Mouse (Mus musculus) limb, embryonic 12.5 days (tissue): ENCODE data around the gene Pdss2. TPM values are rescaled to one million over a fixed set of nuclear protein-coding genes. Genes with fewer than 3 reads are reported as not detected.

Experiments used
- ATAC-seq: fragments of 200-750 bp; cut with Nextera tagmentation; 2 replicates; pipeline ENCODE4 v1.8.0; 2017; ENCODE audit warnings: low read depth, moderate TSS enrichment; ENCODE audit not compliant: insufficient number of reproducible peaks, insufficient read depth, low FRiP score, low TSS enrichment
- H3K27ac ChIP-seq: fragments of 300-500 bp; sonication (generic); 2 replicates; pipeline ENCODE4 v1.5.1; 2016; ENCODE audit warnings: mild to moderate bottlenecking, moderate library complexity
- H3K27me3 ChIP-seq: fragments of 300-500 bp; sonication (generic); 2 replicates; pipeline ENCODE4 v1.6.1; 2016; ENCODE audit warnings: mild to moderate bottlenecking, moderate library complexity
- H3K36me3 ChIP-seq: fragments of 300-500 bp; sonication (generic); 2 replicates; pipeline ENCODE4 v1.6.1; 2016; ENCODE audit warnings: mild to moderate bottlenecking, moderate library complexity
- H3K4me1 ChIP-seq: fragments of 300-500 bp; sonication (generic); replicated peaks from 2 replicates; pipeline ENCODE4 v1.6.1; 2016
- H3K4me2 ChIP-seq: fragments of 300-500 bp; sonication (generic); 2 replicates; pipeline ENCODE4 v1.6.1; 2016; ENCODE audit warnings: mild to moderate bottlenecking, moderate library complexity
- H3K4me3 ChIP-seq: fragments of 300-500 bp; sonication (generic); replicated peaks from 2 replicates; pipeline ENCODE4 v1.5.1; 2016; ENCODE audit warnings: mild to moderate bottlenecking
- H3K9ac ChIP-seq: fragments of 300-500 bp; sonication (generic); replicated peaks from 2 replicates; pipeline ENCODE4 v1.6.1; 2016; ENCODE audit warnings: mild to moderate bottlenecking, moderate library complexity
- H3K9me3 ChIP-seq: fragments of 300-500 bp; sonication (generic); 2 replicates; pipeline ENCODE4 v1.6.1; 2016; ENCODE audit warnings: mild to moderate bottlenecking, moderate library complexity
- WGBS: fragments of 180-500 bp; shearing (Covaris S2); methylation state at CpG from one replicate; pipeline ENCODE4 v1.1.7; 2016; 5-methylcytosine and 5-hydroxymethylcytosine counted together
- polyA plus RNA-seq: library from polyadenylated mRNA; unstranded; fragments of >200 nt; fragmentation: Nextera tagmentation; extraction: Ambion mirVana; gene quantifications from 2 replicates; pipeline ENCODE4 v1.2.1, GENCODE M21; 2016

Gene Pdss2
- polyA plus RNA-seq, 1 experiment from 2014 or later: 13.7 TPM

DNA sequence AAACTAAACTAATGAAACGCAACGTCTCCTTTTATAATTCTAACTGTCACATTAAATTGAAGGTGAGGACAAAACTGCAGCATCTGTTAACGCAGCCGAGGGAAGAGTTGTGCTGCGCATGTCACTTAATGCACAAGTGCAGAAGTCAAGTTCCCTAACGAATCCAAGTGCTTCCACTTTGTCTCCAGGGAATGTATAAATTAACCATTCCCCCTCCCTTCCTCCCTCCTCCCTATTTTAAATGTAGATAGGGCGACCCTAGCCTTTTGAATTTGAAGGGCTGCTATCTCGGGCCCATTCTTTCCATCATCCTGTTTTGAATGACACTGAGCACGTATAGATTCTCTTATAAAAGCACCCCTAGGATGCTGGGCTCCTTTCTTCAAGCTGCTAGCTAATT is 256.2 kb downstream of the Pdss2 start:
- Histone ChIP-seq H3K36me3 (no peaks in the 10 kb centered on the region), H3K9ac (peak overlapping the region; percentile 98; the same call in 1 of the 2 replicates), H3K27me3 (no peaks in the 10 kb centered on the region), H3K4me1 (peaks cover 30% of the 10 kb centered on the region), H3K4me2 (peak overlapping the region; percentile 78), H3K9me3 (no peaks in the 10 kb centered on the region), H3K27ac (0 out of 2 replicates have a peak overlapping the region, but pooled peaks have one; percentile 99), H3K4me3 (peak overlapping the region; percentile 77)
- ATAC-seq: no peak
- 10% methylated on average over 9 of the region's 9 CpGs for WGBS

DNA sequence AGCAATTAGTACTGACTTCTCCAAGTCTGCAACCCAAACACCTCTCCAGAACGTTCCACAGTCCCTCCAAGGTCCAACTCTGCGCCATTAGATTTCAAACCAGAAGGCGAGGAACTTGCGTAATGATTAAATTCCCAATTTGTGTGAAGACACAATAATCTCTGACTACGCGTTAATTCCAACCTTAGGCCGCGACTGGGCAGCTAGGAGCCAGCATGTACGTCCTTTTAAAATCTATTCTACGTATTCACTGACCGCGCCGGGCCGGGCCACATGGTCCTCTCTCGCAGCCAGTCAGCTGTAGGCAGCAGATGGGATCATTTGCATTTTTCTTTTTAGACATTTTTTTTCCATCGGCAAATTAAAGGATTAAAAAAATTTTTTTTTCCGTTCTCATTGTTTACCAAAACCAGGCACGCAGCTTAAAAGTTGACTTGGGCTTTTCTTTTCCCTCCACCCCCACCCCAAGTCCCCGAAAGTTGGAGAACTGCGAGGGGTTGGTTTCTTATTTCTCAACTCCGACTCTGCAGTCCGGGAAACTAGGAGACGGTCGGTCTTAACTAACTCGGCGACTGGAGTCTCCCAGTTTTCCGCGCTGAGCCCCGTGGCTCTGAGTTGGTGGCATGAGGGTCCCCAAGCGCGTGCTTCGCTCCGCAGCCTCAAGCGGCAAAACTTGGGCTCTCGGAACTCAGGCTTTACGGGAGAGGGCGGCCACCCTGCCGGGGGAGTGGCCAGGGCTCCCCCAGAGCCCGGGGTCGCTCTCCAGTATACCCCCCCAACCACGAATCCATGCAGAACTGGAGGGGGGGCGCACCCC is 256.8 kb downstream of the Pdss2 start:
- 1% methylated on average over 41 of the region's 42 CpGs for WGBS
- peak; percentile 60 for ATAC-seq

DNA sequence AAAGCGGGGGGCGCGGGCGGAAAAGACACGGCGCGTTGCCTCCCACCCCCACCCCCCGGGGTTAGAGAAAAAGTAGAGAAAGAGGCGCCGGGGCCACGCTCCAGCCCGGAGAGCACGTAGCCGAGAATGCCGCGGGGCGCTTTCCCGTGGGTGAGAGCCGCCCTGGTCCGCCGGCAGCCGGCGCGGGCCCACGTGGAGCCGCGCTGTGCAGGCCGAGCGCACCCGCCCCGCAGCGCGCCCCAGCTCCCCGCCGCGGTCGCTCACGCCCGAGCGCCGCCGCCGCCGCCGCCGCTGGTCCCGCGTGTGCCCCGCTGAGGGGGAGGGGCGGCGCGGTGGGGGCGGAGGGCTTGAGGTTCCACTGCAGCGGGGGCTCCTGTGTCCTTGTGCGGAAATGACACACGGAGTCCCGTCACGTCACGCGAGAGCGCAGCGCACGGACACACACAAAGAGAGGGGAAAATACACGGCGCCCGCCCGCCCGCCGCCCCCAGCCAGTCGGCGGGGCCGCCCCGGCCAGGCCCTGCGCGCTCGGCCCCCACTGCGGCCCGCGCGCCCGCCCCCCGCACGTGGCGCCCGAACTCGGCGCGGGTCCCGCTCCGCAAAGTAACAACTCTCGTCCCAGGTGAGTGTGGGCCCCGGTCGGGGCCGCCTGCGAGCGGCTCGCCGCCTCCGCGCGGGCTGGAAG is 257.6 kb downstream of the Pdss2 start, which contains the start of gene Bend3:
Bend3 (plus strand) TSS at position 81 of the 685 bp plus-strand sequence.
- WGBS: under 1% methylated on average over 87 of the region's 101 CpGs
- Histone ChIP-seq H3K4me2 (peak within 1 kb of the TSS; percentile 78), H3K36me3 (no peaks in the 10 kb centered on the region), H3K9ac (peak within 1 kb of the TSS; percentile 98), H3K4me1 (peaks cover 43% of the 10 kb centered on the region), H3K27me3 (no peaks in the 10 kb centered on the region), H3K9me3 (no peaks in the 10 kb centered on the region), H3K4me3 (peak within 1 kb of the TSS; percentile 77), H3K27ac (peak within 1 kb of the TSS; percentile 99)
- ATAC-seq: peak; percentile 61

More for the DNA sequence above, 256.8 kb downstream of the Pdss2 start:
- H3K27me3 ChIP-seq: no peaks in the 10 kb centered on the region
- H3K4me1 ChIP-seq: peaks cover 36% of the 10 kb centered on the region
- peak overlapping the region; percentile 98 for H3K9ac ChIP-seq
- no peaks in the 10 kb centered on the region for H3K36me3 ChIP-seq
- peak overlapping the region; percentile 77 for H3K4me3 ChIP-seq
- H3K27ac ChIP-seq: peak overlapping the region; percentile 99
- peak overlapping the region; percentile 78 for H3K4me2 ChIP-seq
- H3K9me3 ChIP-seq: no peaks in the 10 kb centered on the region

DNA sequence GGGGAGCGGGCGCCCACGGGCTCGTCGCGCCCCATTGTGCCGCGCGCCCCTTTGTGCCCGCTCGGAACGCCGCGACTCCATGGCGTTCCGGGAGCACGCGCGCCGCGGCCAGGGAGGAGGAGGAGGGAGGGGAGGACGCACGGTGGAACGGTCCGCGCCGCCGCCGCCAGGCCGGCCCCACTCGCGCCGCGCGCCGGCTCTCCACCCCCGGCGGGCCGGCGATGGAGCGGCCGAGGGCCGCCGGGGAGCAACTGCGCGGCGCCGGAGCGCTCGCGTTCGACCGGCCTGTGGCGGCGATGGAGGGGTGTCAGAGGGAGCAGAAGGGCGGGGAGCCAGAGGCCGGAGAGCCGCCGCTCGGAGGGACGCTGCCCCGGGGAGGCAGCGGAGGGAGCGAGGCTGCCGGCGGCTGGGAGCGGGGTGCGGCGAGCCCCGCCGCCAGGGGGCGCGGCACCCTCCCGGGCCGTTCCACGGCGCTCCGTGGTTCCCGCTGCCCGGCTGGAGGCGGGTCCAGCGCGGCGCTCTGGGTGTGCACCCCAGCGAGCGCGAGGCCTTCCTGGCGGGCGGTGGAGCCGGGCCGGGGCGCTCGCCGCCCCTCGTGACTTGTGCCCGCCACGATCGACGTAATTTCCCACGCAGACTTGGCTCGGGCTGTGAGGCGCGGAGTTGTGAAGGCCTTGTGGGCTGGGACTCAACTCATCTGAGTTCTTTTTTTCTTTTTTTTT is 258.3 kb downstream of the Pdss2 start:
- Histone ChIP-seq H3K4me1 (peaks cover 43% of the 10 kb centered on the region), H3K9ac (peak overlapping the region; percentile 98), H3K9me3 (no peaks in the 10 kb centered on the region), H3K36me3 (no peaks in the 10 kb centered on the region), H3K4me3 (peak overlapping the region; percentile 77), H3K27me3 (no peaks in the 10 kb centered on the region), H3K4me2 (peak overlapping the region; percentile 78), H3K27ac (peak overlapping the region; percentile 99)
- ATAC-seq: peak; percentile 65
- under 1% methylated on average over 102 of the region's 103 CpGs for WGBS

DNA sequence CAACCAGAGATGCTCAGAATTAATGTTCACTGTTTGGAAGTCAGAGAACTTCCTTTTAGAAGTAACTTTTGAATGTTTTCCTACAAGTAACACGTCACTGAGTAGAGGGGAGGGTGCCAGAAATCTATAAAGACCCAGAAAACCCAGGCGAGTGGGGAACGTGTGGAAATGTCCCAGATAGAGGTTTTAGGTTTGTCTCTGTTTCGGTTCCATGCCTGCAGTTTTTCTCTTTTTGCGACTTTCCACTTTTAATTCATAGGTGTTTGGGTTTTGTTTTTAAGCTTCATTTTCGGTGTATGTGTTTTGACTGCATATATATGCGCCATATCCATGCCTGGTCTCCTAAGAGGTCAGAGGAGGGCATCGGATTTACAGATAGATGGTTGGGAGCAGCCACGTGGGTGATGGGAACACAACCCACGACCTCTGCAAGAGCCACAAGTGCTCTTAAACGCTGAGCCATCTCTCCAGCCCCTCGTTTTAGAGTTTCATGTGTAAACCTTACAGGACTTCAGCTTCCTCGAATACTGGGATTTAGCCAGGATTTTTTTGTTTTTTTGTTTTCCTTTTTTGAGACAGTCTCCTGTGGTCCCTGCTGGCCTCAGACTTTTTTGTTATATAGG is 259.1 kb downstream of the Pdss2 start:
- no peak for ATAC-seq
- peak overlapping the region; percentile 77 for H3K4me3 ChIP-seq
- no peaks in the 10 kb centered on the region for H3K9me3 ChIP-seq
- peak overlapping the region; percentile 99 for H3K27ac ChIP-seq
- H3K27me3 ChIP-seq: no peaks in the 10 kb centered on the region
- peaks cover 43% of the 10 kb centered on the region for H3K4me1 ChIP-seq
- 5% methylated on average over 13 of the region's 13 CpGs for WGBS
- H3K4me2 ChIP-seq: peak overlapping the region; percentile 78
- peak overlapping the region; percentile 98 for H3K9ac ChIP-seq
- no peaks in the 10 kb centered on the region for H3K36me3 ChIP-seq

DNA sequence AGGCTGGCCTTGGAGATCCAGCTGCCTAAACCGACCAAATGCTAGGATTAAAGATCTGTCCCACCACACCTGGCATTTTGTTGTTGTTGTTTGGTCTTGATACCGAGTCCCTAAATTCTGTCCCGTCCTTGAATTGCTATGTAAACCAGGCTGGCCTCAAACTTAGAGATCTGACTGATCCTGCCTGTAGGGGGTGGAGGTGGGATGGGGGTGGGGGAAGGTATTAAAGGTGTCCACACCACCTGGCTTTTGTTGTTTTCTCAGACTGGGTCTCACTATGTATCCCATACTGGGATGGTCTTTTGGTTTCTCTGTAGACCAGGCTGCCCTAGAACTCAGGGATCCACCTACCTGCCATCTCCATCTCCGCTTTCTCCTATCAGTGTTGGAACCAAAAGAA is 259.9 kb downstream of the Pdss2 start:
- peaks cover 43% of the 10 kb centered on the region for H3K4me1 ChIP-seq
- no peak for ATAC-seq
- no peak overlapping the region for H3K27ac ChIP-seq
- WGBS: 28% methylated on average over 4 of the region's 4 CpGs
- no peak overlapping the region; the same call in 1 of the 2 replicates for H3K4me3 ChIP-seq
- no peaks in the 10 kb centered on the region for H3K9me3 ChIP-seq
- no peaks in the 10 kb centered on the region for H3K27me3 ChIP-seq
- H3K36me3 ChIP-seq: no peaks in the 10 kb centered on the region
- H3K9ac ChIP-seq: no peak overlapping the region
- H3K4me2 ChIP-seq: peak overlapping the region; percentile 78

- no peak for ATAC-seq
- Histone ChIP-seq H3K9ac (no peak overlapping the region), H3K4me3 (no peak overlapping the region), H3K4me1 (peaks cover 42% of the 10 kb centered on the region), H3K4me2 (no peak overlapping the region), H3K27ac (no peak overlapping the region), H3K9me3 (no peaks in the 10 kb centered on the region), H3K36me3 (no peaks in the 10 kb centered on the region; the same call in 1 of the 2 replicates), H3K27me3 (no peaks in the 10 kb centered on the region)
- WGBS: 94% methylated on average over 5 of the region's 5 CpGs
Measured at GRCm38 (mm10) chr10:43482021-43482420, 260.7 kb downstream of the Pdss2 start.

- Histone ChIP-seq H3K9me3 (no peaks in the 10 kb centered on the region), H3K4me2 (peak overlapping the region; percentile 22; the same call in 1 of the 2 replicates), H3K4me3 (no peak overlapping the region), H3K9ac (peak overlapping the region; percentile 42), H3K36me3 (no peaks in the 10 kb centered on the region; the same call in 1 of the 2 replicates), H3K27me3 (no peaks in the 10 kb centered on the region), H3K27ac (peak overlapping the region; percentile 68), H3K4me1 (peaks cover 47% of the 10 kb centered on the region)
- 29% methylated on average over 9 of the region's 9 CpGs for WGBS
- ATAC-seq: no peak
Measured at GRCm38 (mm10) chr10:43483426-43483995, 262.2 kb downstream of the Pdss2 start.

DNA sequence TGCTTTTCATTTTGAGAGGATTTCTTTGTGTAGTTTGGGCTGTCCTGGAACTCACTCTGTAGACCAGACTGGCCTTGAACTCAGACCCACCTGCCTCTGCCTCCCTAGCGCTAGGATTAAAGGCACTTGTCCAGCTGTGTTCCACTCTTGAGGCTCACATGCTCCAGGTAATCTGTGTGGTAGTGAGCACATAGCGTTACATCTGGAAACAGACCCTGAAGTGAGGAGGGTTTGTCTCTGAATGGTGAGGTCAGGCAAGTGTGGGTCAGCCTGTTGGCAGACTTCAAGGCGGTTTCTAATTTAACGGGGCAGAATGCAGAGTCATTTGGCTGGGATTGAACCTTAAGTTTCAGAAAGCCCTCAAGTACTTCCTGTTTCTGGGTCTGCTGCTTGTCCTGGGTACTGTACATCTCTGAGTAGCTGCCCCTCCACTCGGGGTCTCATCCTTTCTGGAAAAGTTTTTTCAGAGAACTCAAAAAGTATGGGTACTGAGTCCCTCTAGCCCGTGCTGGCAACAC is 264.5 kb downstream of the Pdss2 start:
- no peaks in the 10 kb centered on the region for H3K27me3 ChIP-seq
- H3K36me3 ChIP-seq: no peaks in the 10 kb centered on the region; the same call in 1 of the 2 replicates
- H3K4me3 ChIP-seq: no peak overlapping the region
- no peak overlapping the region for H3K4me2 ChIP-seq
- ATAC-seq: no peak
- 0 out of 2 replicates have a peak overlapping the region, but pooled peaks have one; percentile 8 for H3K27ac ChIP-seq
- 73% methylated on average over 6 of the region's 6 CpGs for WGBS
- peaks cover 60% of the 10 kb centered on the region for H3K4me1 ChIP-seq
- H3K9me3 ChIP-seq: no peaks in the 10 kb centered on the region
- H3K9ac ChIP-seq: no peak overlapping the region

GRCm38 (mm10) chr10:43487441-43488010 is 266.2 kb downstream of the Pdss2 start:
- H3K27ac ChIP-seq: no peak overlapping the region
- H3K4me3 ChIP-seq: no peak overlapping the region
- no peaks in the 10 kb centered on the region for H3K9me3 ChIP-seq
- peaks cover 47% of the 10 kb centered on the region for H3K4me1 ChIP-seq
- no peaks in the 10 kb centered on the region; the same call in 1 of the 2 replicates for H3K36me3 ChIP-seq
- no peak overlapping the region for H3K9ac ChIP-seq
- 50% methylated on average over 3 of the region's 3 CpGs for WGBS
- no peak overlapping the region for H3K4me2 ChIP-seq
- H3K27me3 ChIP-seq: no peaks in the 10 kb centered on the region
- no peak for ATAC-seq
